Mouse (Mus musculus) thymus, postnatal 14 days (tissue): ENCODE measurements around the gene Stum.
A peak's percentile ranks its signal among the peaks of the same experiment; 100 is the strongest.

Source experiments
- DNase-seq: peaks from one replicate; pipeline ENCODE4 v3.0.0; 2021

The Stum gene

DNA sequence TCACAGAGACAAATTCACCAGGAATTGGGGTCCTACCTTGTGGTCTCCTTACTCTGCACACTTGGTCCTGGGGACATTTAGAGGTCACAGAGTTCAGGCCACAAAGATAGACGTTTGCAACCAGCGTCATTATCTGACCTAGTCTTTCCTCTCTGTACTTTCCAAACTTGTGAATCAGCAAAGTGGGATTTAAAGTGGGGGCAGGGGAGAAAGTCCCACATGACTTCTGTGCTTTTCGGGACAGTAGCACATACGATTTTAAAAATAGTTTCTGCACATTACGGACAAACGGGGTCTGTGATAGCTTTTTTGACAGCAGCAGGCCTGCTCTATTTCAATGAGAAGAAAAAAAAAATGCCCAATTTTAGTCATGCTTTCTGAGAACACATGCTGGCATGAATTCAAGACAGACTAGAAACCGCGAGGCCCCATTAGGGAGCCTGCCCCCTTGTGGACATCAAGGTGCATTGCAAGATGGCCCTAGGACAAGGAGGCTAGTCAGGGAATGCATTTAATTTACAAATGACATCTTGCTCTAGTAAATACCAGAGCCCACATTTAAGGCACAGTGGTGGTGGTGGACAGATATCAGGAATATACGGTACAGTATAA lies 55.1 kb downstream of the Stum start:
- peak; percentile 63 for DNase-seq

DNA sequence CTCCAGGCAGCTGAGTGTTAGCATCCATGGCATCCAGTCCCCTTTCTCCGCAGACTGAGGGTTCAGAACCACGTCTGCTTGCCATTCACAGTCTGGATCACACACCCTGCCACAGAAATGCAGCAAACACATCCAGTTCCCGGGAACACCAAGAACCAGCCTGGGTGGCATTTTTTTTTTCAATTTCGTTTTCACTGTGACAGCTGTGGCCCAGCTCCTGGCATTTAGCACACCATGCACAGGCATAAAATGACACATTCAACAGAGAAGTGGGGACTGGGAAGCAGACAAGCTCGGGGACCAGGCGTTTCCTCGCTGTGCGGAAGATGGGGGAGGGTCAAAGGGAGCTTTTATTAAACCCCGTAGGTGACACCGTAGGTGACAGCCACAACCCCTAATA lies 55.6 kb downstream of the Stum start:
- no peak for DNase-seq

DNA sequence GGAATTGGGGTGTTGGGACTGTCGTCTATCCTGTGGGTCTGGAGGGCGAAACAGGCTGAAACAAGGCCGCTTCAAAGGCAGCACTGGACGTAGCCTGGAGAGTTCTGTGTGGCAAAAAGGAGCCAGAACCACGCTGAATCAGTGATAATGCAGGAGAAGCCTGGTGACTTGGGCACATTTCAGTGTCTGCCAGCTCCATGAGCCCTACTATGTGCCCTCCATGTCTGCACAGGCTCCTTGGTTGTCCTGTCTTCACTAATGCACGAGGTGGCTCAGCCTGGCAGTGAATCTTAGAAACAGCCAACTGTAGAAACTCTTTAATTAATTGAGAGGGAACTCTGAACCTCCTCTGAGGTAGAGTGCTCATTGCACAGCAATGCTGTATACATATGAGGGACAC lies 56.9 kb downstream of the Stum start:
- DNase-seq = no peak

DNA sequence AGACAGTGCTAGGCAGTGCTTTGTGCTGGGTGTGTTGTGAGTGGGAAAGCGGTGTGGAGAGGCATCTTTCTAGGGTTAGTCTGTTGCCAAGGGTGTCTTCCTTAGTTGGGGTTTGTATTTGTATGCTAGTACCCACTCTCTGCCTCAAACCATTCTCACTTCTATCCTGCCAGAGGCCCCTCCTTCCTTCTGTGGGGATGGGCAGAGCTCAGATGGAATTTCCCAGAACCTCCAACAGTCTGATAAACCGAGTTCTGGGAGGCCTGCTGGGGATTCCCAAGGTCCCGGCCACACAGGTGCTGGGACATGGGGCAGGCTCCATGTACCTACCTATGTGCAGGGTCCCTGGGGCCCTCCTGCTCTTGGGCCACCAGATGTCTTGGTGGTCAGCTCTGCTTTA lies 59.4 kb downstream of the Stum start:
- DNase-seq = no peak

DNA sequence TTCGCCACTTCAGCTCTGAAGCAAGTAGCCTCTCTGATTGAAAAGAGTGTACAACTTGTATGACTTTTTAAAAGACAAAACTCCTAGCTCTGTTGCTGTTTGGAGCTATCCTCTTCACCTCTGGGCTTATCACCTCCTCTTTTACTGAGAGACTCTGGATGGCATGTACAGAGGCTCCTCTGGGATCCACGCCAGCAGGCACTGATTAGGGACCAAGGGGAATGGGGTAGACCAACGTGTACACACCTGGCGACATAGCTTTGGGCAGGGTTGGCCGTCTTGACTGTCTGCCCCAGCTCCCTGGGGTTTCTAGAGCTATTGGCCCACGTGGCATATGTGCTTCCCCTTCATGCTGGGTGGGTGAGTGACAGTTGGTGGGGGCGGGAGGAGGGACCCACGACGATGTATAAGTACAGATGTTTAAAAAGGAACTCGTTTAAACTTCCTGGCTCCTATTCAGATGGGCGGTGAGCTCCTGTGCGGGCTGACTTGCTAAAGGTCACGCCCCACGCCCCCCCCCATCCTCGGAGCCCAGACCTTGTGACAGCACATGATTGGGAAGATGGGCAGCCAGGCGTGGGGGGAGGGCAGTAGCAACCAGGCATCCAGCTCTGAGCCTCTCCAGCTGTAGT lies 60.2 kb downstream of the Stum start:
- no peak for DNase-seq

DNA sequence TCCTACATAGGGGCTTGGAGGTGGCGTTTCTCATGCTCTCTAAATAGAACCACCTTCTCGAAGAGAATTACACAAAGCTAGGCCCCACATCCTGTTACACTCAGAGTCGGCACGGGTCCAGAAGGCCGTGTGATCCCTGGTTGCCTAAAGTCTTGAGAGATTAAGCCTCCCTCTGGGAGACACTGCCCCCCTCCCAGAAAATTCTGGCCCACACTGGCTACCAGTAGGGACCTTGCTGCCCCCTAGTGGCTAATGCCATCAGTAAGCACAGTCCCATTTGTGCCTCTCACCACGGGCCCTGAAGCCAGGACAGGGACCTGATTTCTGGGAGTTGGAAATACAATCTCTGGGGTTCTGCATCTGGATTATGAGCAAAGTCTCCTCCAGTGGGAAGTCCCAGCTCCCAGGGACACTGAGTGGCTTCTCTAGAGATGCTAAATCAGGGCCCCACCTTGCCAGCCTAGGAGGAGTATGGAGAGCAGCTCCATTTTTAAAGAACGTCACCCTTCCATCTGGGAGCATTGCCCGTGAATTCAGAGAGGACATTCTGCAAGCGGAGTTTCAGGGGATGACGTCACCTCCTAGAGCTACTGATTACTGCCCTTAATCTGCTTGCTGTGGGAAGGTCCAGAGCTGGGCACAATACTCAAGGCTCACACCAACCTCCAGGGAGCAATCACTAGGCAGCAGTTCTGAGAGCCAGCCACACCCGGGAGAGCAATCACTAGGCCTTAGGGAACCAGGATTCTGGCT lies 61.1 kb downstream of the Stum start:
- peak; percentile 72 for DNase-seq

DNA sequence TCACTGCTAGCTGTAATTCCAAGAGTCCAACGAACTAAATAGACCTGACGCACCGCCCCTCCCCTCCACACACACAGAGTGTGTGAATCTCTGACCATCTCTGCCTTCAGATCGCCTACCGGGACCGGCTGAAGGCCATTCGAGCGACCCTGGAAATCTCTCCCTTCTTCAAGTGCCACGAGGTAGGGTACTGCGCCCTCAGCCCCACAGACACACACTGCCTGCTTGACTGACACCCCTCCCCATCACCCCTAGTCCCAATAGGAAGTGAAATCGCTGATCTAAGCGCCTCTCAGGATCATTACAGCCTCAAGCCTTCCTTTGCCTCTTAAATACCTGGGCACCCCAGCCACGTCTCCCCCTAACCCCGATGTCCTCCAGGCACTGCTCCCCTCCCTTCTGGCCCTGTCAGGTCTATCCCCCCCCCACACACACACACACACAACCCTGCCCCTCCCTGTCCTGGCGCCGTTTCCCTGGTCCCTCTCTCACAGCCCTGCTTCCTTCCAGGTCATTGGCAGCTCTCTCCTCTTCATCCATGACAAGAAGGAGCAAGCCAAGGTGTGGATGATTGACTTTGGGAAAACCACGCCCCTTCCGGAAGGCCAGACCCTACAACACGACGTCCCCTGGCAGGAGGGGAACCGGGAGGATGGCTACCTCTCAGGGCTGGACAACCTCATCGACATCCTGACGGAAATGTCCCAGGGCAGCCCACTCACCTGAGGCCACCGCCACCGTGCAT lies 62.0 kb downstream of the Stum start:
- DNase-seq = no peak

DNA sequence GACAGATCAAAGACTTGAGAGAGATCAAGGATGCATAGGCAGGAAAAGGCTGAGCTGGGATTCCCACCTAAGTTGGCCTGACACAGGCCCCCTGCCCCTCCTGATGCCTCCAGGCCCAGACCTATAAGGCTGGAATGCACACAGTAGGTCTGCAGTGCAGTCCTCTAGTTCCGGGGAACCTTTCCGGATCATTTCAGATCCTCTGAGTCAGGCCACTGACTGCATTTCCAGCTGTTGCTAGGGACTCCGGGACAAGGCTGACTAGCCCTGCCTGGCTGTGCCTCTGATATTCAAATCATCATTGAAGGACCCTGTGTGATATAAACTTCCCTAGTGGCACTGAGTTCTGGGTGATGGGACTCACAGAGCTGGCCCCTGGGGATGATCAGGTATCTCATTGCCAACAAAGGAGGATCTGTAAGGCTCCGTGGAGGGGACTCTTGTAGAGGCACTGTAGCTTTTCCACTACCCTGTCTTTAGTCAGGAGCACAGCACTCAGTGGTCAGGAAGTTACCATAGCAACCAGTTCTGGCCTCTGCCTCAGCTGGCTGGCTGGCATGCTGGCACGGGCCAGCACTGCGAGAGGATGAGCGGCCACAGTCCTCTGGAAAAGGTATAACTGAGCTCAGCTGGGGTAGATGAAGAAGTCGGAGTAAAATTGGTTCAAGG lies 62.7 kb downstream of the Stum start:
- no peak for DNase-seq

DNA sequence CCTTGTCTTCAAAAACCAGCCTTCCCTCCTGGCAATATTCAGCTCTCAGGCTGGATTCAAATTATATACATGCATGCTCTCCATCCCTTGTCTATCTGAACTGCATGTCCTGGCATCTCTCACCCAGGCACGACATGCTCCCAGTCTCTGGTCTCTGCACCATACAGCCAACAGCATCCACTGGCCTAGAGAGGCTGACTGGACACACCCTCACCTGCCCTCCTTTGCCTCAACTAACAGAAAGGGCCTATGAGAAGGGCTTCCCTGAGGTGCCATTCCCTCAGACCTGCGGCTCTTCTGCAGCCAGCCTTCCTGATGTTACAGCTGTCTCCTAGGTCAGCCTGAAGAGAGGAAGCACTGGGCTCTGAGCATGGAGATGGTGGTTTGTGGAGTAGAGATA lies 64.2 kb downstream of the Stum start:
- DNase-seq = no peak

DNA sequence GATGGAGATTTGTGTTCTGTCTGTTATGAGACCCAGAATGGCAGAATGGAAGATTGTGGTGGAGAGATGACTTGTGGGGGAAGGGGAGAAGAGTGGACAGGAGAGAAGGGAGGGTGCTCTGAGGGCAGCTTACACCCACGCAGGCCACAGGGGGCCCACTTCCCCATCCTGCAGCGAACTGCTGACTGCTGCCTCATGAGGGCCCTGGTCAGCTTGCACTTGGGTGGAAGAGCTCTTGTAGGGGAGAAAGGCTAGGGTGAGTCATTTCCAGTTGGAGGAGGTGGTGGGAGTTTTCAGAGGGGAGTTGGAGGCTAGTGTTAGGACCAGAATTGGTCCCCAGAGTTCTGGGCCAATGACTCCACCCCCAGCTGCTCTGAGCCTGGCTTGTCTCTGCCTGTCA lies 66.2 kb downstream of the Stum start:
- DNase-seq = no peak

DNA sequence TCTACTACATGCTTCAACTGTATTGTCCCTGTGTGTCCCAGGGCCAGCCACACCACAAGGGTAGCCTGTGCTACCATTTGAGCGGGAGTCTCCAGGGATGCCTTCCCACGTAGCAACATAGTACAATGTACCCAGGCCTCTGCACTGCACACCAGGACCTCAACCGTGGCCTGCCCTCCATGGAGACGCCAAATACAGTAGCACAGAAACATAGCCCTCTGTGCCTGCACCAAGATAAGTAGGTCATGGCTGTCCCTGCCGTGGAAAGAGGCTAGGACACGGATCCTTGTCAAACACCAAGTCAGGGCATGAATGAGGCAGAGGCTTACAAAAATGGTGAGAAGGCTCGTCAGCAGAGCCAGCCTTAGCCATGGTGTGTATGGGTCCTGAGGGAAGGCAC lies 67.5 kb downstream of the Stum start:
- no peak for DNase-seq

DNA sequence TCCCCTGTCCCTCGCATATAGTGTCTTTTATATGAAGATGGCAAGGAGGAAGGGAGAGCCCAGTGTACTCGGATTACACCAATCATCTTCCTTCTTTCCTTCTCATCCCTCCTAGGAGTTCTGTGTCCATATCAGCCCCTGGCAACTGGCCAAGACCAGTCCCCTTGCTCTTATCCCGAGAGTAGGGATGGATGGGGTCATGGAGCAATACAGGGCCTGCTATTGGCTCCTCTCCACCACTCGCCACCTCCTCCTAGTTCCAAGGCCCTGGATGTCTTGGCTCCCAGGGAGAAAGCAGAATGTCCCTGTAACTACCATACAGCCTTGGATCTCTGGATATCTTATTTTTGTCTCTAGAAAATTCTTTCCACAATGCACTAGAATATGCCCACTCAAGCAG lies 68.2 kb downstream of the Stum start:
- DNase-seq = no peak

DNA sequence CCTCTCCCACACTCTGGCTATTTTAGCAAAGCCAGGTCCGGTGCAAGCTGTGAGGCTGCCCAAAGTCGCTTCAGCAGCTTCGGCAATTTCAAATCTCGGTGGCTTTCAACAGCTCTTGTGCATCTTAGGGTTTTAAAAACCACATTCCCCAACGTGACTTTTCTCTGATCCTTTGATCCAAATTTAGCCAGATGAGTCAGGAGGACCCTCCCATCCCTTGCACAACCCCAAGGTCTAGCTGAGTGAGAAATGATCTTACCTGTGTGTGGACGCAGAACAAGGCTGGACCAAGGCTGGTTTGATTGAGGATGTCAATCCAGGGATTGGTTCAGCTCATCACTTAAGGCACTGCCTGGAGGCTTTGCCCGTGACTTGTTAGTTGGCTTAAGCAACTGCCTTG lies 73.0 kb downstream of the Stum start:
- DNase-seq = no peak

DNA sequence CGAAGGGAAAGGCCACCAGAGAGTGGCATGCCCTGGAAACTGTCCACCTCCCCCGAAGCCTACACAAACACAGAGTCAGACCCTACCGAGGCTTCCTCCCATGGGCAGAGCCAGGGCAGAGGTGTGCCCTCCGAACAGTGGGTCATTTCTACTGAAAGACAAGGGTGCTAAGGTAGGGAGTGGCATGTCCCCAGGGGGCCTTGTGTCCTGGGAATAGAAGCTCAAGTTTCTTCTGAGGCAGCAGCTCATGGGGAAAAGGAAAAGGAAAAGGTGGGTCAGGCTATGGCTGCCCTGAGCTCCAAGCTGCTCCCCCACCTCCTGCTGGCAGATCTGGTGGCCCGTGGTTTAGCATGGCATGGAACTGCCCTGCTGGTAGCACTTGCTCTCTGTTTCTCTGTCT lies 73.5 kb downstream of the Stum start:
- no peak for DNase-seq

DNA sequence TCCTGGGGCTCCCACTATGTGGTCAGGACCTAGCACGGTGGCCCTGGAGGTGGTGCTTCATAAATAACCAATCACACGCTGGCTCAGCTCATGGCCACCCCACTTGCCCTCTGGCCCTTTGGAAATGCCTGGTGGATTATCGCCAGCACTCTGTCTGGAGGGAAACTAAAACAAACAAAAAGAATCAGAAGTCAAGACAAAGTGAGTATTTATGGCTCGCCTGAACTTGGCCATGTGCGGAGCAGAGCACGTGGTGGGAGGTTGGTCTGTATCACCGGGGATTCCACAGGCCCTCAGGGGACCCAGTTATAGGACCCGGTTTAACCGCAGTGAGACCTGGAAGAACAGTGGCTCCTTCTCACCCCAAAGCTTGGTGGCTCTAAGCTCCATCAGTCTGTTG lies 74.5 kb downstream of the Stum start:
- DNase-seq = no peak

DNA sequence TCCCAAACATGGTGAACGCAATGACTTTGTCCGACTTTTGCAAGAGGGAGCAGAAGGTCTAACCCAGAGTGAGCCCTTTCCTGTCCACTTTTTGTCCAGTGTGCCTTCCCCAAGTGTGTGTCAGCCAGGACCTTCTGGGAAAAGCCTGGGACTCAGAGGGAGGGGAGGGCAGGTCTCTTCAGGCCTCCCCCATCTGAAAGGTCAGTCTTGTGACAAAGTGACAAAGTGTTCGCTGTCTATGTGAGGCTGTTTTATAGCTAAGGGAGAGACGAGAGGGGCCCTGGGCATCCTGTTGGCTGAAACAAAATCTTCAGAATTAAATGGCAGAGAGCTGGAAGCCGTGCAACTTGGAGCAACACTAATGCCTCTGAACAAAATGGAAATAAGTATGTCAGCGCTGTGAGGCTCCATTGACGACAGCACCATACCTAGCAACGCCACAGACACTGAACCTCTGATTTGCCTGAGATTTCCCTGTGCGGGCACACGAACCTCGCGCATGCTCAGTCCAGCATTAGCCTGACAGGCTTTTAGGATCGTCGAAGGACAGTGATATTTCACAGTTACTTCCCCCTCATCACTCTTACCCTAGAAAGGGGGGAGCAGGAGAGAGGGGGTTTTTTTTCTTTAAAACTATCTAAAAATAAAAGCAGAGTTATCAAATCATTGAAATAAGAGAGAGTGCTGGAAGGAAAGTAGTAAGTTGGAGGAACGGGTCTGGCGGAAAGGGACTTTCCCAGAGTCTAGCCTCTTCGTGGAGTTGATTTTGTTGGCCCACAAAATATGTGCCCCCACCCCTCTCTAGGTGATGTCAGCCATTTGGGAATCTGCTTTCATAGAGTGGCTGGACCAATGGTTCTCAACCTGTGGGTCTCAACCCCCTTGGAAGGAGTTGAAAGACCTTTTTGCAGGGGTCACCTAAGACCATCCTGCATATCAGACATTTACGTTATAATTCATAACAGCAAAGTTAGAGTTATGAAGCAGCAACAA lies 75.3 kb downstream of the Stum start:
- DNase-seq = no peak

DNA sequence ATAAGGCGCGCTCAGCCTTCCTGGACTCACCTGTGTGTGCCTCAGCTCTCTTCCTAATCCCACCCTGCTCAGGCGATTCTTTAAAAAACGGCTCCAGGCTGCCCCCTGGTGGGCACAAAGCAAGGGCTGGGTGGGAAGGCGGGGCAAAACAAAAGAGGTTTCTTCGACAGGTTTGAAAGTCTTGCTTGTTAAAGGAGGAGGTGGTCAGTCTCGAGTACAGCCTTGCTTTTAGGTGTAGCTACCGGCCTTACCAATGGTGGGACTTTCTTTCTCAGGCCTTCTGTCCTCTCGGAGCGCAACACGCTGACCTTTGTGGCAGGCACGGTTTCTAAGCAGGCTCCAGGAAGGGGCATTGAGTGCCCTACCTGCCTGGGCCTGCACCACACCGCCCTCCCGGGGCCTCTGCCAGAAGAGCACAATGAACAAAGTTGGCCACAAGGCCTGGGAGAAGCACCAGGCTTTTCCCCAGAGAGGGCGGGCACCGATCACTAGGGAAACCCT lies 76.1 kb downstream of the Stum start:
- DNase-seq = peak; percentile 84

DNA sequence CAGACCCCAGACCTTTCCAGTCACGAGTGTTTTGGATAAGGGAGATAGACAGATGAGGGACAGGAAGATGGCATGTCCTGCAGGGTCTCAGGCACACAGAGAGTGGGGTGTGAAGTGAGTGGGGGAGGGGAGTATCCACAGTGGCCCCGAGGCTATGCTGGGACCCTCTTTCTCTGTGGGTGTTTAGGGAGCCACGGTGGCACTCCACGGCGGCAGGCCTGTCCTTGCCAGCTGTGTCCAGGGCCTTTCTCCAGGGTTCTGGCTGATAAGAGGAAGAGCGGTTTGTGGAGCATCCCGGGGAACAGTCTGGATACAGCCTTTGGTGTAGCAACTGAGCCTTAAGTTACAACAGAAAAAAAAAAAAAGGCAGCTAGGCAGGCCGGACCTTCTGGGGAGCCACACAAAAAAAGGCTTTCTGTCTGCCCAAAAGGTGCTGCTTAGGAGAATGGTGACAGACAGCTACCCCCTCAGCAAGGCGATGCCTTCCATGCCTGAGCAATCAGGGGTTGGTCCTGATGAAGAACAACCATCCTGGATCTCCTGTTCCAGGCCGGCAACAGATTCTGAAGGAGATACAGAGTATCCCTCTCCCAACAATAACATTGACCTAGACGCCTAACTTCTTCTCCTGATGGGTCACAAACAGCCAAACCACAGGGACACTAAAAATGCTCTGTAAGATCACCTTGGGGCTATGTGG lies 76.8 kb downstream of the Stum start:
- no peak for DNase-seq

DNA sequence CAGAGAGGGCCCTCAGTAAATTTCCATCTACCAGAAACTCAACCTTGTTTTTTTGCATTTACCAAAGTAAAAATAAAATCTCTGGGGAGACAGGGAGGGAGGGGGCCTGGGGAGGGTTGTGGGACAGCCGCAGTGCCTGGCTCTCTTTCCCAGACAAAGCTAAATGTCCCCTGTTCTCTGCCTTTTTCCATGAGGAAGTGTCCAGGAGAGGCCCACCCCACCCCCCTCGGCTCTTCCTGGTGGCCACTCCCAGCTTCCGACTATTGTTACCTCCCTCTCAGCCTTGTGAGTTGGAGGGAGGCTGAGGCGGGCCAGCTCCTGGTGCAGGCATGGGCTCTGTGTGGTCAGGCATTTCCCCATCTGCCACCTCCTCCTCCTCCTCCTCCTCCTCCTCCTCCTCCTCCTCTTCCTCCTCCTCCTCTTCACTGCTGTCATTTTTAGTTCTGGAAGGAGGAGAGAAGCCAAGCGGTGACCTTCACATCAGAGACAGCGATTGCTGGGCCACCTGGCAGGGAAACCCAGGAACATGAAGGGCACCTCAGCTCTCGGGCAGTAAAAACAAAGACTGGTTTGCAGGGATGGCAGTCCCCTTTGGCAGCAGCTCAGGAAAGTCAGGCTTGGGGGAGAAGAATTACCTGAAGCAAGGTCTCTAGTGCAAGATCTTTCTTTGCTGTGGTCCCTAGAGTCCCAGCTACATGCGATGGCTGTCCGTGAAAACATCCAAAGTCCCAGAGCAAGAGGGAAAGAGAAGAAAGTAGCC lies 77.5 kb downstream of the Stum start:
- no peak for DNase-seq

DNA sequence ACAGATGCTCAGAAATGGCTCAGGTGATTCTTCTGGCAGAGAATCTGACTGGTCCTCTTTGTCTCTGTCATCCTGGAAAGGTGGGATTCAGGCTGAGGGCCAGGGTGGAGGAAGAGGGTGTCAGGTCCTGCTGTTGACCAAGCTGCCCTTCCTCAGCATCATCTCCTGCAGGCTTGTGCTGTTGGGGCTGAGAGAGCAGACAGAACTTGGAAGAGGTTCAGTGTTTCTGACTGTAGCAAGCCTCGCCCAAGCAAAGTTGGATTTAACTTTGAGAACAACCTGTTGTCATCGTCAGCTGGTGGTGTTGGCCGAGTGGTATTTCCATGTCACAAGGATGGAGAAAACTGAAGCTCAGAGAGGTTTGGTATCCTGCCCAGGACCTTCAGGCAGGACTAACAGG lies 78.6 kb downstream of the Stum start:
- no peak for DNase-seq
